Mouse (Mus musculus): ENCODE results near the gene Cdyl. TPM values are rescaled to one million over a fixed set of nuclear protein-coding genes. Genes with fewer than 3 reads are reported as not detected.

Gene Cdyl
- total RNA-seq, 2 experiments from 2014 or later, result 20.5 to 26.4 TPM

Other genes with a start within 250 kb of the Cdyl start
- gene Rpp40, start 246.5 kb downstream of the Cdyl start, total RNA-seq (2021), result 10 to 100 TPM; 13.9 to 20.8 TPM

Data from adrenal gland, postnatal 36 days (tissue).